Mouse (Mus musculus) 3134 (cell line): Measurements from ENCODE around the gene Zp1.

Experiments used
- DNase-seq: peaks from one replicate; pipeline ENCODE4 v3.0.0-alpha.2; 2011; ENCODE audit warnings: low spot score; ENCODE audit not compliant: insufficient read length; ENCODE audit errors: extremely low read depth

The Zp1 gene

GRCm38 (mm10) chr19:10926123-10926621 lies 5.7 kb upstream of the Zp1 start:
- no peak for DNase-seq

- no peak for DNase-seq
Observed at GRCm38 (mm10) chr19:10924220-10924619, 3.8 kb upstream of the Zp1 start.

GRCm38 (mm10) chr19:10921058-10921457 lies 626 bp upstream of the Zp1 start:
- DNase-seq: no peak

GRCm38 (mm10) chr19:10918321-10918991 lies 2.0 kb downstream of the Zp1 start:
- no peak for DNase-seq

DNA sequence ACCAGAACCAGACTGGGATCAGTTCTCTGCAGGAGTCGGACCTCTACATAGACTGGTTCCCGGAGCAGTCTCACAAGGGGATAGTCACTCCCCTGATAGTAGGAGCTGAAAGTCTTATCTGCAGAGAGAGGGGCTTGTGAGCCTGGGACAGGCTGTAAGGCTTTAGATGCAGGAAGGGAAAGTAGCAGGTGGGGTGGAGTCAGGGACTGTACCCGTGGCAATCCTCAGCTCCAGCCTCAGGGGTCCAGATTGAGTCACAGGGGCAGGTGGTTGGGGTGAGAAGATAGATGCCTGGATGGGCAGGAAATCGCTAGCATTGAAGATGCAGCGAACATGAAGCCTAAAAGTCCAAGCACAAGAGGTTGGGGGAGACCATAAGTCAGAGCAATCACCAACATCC lies 3.9 kb downstream of the Zp1 start:
- DNase-seq: no peak

GRCm38 (mm10) chr19:10914870-10915269 lies 5.6 kb downstream of the Zp1 start:
- DNase-seq: no peak

- DNase-seq: no peak
Observed at GRCm38 (mm10) chr19:10914291-10914690, 6.1 kb downstream of the Zp1 start.

- no peak for DNase-seq
Observed at GRCm38 (mm10) chr19:10909087-10909721, 11.2 kb downstream of the Zp1 start.

DNA sequence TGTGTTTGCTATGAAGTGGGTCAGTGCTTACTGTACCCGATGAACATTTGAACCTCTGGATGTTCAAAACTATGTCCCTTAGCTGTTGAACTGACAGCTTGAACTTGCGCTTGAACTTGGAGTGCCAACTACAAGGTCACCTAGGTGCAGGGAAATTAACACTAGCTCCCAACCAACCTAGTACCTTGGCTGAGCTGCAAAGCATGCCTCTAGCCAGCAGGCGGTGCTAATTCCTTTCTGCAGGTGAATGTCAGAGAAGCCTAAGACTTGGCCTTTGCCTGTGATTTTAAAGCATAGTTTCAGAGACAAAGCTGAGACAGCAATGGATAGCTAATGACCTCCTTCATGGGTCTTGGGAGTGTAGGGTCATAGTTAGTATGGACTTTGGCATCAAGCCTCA lies 12.5 kb downstream of the Zp1 start:
- DNase-seq: no peak

DNA sequence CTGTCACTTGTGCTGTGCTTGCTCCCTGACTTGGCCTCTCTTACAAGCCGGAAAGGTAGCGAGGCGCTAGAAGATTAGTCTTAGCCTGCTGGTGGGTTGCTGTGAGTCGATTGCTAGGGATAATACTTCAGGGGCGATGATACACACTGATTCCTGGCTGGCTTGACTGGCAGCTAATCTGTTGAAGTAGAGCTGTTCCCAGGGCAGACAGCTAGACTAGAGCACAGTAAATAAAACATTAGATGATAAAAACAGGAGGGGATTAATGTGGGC lies 14.8 kb downstream of the Zp1 start:
- no peak for DNase-seq

DNA sequence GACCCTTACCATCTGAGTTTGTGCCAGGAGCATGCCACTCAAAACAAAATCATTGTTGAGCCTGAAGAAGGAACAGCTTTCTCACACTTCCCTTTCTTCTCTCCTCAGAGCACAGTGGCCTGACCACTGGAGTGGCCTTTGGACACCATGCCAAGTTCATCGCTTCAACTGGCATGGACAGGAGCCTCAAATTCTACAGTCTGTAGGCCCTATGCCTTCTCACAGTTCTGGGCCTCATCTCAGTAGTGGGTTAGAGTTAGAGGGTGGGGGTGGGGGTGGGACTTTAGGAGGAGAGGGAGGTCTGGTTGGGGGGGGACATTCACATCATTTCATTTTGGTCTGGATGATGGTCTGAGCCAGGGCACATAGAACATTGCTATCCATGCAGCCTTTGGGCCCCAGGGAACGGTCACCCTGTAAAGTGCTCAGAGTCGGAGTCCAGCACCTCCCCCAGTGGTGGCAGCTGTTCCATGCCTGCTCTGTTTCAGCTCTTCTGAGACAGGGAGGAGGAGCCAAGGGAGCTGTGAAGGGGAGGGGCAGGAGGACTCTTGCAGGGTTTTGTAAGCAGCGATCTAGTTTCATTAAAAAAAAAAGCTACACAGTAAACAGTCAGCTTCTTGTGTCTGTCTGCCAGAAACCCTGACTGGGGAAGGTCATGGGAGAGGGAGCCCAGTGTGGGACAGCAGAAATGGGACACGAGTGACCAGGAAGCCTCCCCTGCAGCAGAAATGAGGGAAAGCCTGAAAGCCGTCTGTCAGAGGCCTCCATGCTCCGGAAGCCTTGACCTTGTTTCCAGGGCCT lies 15.3 kb downstream of the Zp1 start:
- no peak for DNase-seq

- DNase-seq: no peak
Observed at GRCm38 (mm10) chr19:10904512-10904911, 15.9 kb downstream of the Zp1 start.

- no peak for DNase-seq
Observed at GRCm38 (mm10) chr19:10901046-10901445, 19.4 kb downstream of the Zp1 start.

DNA sequence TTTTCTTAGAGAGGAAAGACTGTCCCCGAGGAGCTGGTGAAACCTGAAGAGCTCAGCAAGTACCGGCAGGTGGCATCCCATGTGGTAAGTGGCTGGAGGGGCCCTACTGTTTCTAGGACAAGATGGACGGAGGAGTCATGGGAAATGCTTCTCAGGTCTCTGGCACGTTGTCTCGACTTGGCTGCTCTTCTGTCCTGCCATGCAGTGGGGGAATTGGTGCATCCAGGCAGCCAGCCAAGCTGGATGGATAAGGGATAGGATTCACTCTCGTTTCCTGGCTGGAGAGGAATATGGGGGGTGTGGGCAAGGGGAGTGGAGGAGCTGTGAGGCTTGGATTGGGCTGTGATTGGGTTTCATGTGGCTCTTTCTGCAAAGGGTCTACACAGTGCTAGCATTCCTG lies 20.1 kb downstream of the Zp1 start:
- no peak for DNase-seq

DNA sequence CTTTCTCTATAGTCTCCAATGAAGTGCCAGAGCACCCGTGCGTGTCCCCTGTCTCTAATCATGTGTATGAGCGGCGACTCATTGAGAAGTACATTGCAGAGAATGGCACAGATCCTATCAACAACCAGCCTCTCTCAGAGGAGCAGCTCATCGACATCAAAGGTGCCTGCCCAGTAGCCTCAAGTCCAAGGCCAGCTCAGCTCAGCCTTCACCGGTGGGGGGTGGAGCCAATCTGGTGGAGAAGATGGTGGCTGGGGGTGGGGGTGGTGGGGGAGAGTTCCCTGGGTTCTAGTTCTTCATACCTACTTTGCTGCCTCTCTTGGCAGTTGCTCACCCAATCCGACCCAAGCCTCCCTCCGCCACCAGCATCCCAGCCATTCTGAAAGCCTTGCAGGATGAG lies 22.9 kb downstream of the Zp1 start:
- DNase-seq: no peak

DNA sequence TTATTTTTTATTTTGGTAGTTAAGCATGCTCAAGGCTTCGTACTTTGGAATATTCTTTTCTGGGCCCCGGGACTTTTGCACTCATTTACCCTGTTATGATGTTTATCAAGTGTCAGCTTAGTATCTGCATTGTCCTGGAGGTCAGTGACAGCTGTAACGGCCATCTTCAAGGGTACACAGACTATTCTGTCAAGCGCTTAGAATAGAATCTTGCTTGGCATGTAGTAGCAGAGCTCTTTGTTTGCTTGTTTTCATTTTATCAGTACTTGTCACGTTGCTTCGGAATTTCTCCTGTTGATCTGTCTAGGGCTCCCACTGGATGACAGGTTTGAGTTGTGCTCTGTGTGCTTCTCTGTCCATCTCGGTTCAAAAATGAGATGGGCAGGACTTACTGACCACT lies 23.6 kb downstream of the Zp1 start:
- no peak for DNase-seq

DNA sequence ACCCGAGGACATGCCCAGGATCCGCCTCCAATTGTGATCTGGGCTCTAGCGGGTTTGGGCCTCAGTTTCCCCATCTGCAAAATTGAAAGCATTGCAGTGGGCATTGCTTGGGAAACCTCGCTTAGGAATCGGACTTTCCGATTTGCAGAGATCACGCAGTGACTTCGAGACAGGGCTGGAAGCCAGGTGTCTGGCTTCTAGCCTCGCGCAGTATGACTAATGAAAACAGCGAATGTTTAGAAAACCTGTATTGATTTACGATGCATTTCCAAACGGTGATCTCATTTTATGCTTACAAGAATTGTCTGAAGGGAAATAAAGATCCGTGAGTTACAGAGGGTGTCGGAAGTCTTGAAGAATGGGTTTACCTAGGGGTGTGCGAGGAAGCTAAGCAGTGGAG lies 24.7 kb downstream of the Zp1 start:
- DNase-seq: no peak

GRCm38 (mm10) chr19:10895016-10895528 lies 25.4 kb downstream of the Zp1 start, which contains the start of gene Prpf19:
Gene Prpf19, plus strand, starts transcription at chr19:10895231.
- DNase-seq: peak; percentile 95

DNA sequence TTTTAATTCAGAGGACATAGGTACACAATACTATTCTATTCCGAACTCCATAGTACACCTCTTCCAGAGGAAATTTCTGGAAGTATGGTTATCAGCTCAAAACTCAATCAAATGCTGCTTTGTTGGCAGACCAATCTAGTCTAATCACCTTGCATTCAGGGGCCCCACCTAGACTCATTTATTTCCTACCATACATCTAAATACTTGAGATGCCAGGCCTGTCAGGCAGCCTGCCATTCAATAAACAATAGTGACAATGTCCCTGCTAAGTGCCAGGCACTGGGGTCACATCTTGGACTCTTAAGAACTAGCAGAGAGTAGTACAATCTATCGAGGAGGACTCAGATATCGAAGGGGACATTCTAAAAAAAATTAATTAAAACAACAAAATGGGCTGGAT lies 28.2 kb downstream of the Zp1 start:
- no peak for DNase-seq

- peak; percentile 92 for DNase-seq
Observed at GRCm38 (mm10) chr19:10881426-10882154, 38.8 kb downstream of the Zp1 start, which contains the start of gene Tmem109. Gene Tmem109, minus strand, starts transcription at chr19:10882001.

DNA sequence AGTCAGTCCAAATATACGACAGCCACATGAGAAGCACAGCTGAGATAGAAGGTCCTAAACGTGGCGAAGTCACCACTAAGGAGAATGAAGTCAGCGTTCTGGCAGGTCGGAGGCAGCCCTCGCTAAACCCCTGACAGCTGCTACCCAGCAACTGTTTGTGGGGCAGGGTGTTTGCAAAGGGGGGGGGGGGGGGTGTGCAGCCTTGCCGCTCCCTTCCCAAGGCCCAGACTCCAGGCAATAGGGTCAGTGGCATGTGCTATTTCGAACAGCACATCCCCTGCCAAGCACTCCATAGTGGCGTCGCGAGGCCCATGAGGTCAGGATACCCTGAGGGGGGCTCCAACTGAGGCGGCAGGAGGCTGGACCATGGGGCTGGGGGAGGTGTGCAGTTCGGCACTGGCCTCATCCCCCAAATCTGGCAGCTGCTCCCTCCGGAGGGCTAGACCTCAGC lies 39.4 kb downstream of the Zp1 start:
- no peak for DNase-seq
